Mouse (Mus musculus): ENCODE measurements around the gene 1810055G02Rik. TPM values are rescaled to one million over a fixed set of nuclear protein-coding genes. Genes with fewer than 3 reads are reported as not detected.

The 1810055G02Rik gene
- total RNA-seq, 2 experiments from 2014 or later, result 17.5 to 18.3 TPM

- no peak for DNase-seq
Observed at GRCm38 (mm10) chr19:3695471-3695870, 12.6 kb upstream of the 1810055G02Rik start.

- DNase-seq, result no peak
Observed at GRCm38 (mm10) chr19:3695976-3696375, 12.1 kb upstream of the 1810055G02Rik start.

GRCm38 (mm10) chr19:3698035-3698434, 10.1 kb upstream of the 1810055G02Rik start:
- DNase-seq, result no peak

DNA sequence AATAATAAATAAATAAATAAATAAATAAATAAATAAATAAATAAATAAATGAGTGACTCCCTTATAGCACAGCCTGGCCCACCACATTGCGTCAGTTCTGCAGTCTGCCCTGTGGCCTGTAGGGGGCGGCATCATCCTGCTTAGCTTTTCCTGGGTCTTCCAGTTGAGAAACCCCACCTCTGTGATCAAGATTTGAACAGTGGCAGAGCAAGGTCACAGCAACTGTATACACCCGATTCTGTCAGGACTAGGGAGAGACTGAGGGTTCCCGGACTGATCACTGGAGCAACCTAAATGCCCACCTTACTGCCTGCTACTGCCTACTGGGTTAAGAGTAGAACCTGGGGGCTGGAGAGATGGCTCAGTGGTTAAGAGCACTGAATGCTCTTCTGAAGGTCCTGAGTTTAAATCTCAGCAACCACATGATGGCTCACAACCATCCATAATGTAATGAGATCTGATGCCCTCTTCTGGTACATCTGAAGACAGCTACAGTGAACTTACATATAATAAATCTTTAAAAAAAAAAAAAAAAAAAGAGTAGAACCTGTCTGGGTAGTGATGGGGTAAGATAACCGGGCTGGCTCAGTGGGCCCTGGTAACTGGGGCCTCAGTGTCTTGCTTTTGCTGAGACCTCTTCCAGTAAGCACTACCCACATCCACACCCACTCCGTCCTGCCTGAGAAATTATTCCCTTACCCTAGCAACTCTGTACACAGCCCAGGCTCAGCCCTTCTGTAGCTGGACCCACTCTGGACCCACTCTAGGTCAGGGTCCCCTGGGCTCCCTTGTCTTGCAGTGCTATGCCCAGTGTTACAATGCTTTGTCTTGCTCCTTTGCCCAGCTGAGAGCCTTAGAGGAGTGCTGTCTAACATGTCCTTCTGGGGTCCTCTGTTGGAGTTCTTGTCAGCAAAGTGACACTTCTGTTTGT, 8.3 kb upstream of the 1810055G02Rik start:
- DNase-seq, result peak; percentile 87

GRCm38 (mm10) chr19:3702460-3702859, 5.6 kb upstream of the 1810055G02Rik start:
- DNase-seq, result no peak

GRCm38 (mm10) chr19:3706258-3706657, 1.8 kb upstream of the 1810055G02Rik start:
- no peak for DNase-seq

DNA sequence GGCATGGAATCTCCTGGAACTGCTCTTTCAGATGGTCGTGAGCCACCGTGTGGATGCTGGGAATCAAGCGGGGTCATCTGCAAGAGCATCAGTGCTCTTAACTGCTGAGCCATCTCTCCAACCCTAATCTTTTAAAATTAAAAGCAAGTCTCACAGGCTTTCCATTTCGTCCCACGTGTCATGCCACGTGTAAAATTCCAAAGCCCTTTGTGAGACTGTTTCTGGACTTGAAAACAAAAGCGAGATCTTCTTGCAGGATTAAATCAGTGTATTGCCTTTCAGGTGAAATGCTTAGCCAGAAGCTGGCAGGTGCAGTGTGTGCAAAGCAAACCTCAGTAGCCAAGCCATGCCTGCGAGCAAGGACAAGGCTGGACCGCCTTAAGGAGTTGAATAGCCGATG, 540 bp upstream of the 1810055G02Rik start:
- DNase-seq, result no peak

DNA sequence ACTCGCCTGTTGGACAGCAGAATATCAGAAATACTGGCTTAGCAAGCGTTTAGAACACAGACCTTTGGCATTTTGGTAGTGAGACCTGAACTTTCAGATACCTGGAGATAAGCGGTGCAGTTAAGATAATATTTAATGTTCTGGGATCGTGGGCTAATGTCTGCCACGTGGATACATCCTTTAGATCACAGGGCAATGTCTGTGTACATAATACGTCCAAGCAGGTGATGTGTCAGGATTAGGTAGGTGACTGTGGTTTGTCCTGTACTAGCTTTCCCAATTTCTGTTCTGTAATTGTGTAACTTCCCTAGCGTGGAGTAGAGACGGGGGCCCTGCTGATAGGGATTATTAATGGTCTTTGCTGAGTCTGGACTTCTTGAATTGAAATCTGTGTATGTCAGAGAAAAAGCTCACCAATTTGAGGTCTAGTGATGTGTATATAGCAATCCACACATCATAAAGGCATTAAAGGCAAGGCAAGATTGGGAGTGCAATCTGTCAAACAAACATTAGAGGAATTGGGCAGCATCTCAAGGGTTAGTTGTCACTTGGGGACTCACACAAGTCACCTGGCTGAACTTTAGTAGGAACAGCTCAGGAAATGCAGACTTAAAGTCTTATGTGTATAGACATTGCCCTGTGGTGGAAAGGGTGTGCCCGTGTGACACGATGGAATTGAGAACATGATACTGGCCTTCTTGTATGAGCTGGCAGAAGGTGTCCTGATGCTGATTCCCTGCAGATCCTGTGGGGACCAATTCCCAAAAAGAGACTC, 1.1 kb downstream of the 1810055G02Rik start:
- no peak for DNase-seq

DNA sequence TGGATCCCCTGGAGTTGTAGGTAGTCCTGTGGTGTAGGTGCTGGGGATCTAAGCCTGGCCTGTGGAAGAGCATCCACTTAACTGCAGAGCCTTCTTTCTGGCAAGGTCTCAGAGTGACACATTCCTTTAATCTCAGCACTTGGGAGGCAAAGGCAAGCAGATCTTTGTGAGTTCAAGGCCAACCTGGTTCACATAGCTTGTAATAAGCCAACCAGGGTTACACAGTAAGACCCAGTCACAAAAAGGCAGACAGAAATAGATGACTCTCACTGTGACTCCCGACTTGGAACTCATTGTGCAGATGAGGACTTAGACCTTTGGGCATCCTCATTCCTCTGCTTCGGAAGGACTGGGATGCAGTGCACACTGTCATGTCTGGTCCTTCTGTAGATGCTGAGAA, 2.3 kb downstream of the 1810055G02Rik start:
- DNase-seq, result no peak

GRCm38 (mm10) chr19:3714381-3714780, 6.3 kb downstream of the 1810055G02Rik start:
- no peak for DNase-seq

DNA sequence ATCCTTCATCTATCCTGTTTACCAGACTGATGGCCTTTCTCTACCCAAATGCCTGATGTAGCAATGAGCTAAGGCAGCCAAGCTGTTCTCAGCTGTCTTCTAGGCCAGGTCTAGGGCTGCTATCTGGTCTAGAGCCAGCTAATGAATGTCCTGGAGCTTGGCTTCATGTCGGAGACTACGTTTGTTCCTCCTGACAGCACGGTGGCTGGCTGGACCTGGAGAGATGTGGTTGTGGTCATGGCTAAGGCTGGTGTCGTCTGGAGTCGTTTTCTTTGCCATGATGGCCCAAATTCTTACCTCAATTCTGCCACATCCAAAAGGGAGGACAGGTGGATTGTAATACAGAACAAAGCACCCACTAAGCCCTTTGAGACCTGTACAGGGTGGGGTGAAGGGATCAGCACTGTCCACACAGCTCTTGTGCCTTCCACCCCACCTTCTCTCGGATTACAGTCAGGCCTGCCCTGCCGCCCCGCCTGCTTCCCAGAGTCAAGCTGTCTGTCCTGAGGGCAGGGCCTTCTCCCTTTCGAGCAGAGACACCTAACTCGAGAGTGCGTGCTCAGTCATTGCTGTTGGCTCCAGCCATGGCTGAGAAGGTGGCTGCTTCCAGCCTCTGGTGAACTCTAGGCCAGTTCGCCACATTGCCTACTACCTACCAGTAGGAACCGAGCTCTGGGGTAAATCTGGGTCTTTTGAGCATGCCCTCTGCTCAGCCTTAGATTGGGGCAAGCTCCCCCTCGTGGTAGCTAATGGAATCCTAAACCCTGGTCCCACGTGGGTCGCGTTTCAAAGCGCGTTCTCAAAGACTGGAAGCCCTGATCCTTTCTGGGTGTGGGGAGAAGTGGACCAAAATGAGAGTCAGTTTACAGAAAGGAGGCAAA, 10.6 kb downstream of the 1810055G02Rik start:
- peak; percentile 80 for DNase-seq

GRCm38 (mm10) chr19:3719362-3719891, 11.3 kb downstream of the 1810055G02Rik start:
- DNase-seq, result peak; percentile 74

DNA sequence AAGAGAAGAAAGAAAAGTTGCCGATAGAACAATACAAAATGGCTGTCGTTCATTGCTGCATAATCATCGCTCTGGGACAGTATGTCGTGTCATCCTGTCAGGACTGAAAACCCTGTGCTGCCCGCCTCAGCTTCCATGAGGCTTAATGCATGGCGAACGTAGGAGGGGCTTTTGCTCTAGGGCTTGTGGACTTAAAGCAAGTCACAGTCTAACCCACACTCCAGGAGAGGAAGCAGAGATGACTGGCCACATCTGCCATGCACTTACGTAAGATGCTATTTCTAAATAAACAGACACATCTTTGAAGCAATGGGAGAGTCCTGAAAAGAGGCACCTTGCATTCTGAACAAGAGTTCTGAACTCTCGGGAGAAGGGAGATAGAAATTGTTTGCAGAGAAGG, 15.1 kb downstream of the 1810055G02Rik start:
- no peak for DNase-seq

DNA sequence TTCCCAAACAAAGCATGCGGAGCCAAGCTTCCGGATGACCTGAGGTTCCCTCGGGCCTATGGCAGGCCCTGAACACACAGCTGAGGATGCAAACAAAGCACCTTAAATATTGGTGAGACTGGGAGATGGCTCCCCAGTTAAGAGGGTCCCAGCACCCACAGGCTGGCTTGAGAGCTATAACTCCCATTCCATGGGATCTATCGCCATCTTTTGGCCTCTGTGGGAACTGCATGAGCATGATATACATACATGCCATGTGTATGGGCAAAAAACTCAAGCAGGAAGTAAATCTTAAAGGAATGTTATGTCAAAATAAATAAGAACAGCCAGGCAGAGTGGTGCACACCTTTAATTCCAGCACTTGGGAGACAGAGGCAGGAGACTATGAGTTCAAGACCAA, 15.8 kb downstream of the 1810055G02Rik start:
- DNase-seq, result peak; percentile 52

DNA sequence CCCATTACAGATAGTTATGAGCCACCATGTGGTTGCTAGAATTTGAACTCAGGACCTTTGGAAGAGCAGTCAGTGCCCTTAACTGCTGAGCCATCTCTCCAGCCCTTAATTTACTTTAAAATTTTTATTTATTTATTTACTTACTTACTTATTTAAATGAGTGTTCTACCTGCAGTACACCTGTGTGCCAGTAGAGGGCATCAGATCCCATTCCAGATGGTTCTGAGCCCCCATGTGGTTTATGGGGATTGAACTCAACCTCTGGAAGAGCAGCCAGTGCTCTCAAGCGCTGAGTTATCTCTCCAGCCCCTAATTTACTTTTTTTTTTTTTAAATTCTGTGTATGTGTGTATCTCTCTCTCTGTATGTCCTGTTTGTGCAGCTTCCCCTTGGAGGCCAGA, 16.7 kb downstream of the 1810055G02Rik start:
- peak; percentile 83 for DNase-seq

- no peak for DNase-seq
Observed at GRCm38 (mm10) chr19:3728901-3729300, 20.8 kb downstream of the 1810055G02Rik start.

- DNase-seq, result no peak
Observed at GRCm38 (mm10) chr19:3730781-3731646, 22.9 kb downstream of the 1810055G02Rik start.

- no peak for DNase-seq
Observed at GRCm38 (mm10) chr19:3736001-3736400, 27.9 kb downstream of the 1810055G02Rik start.

DNA sequence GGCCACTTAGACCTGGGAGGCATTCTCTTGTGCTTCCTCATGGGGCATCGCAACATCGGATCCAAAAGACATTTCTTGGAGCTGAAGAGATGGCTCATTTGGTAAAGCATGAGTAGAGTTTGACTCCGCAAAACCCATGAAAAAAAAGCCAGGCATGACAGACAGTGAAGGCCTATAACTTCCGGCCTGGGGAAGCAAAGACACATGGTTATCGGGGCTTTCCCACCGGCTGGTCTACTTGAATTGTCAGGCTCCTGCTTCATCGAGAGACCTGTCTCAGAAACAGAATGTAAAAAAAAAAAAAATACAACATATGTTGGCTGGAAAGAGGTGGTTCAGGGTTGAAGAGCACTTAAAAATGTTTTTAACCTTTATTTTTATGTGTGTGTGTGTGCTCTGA, 31.6 kb downstream of the 1810055G02Rik start:
- DNase-seq, result no peak

- DNase-seq, result no peak
Observed at GRCm38 (mm10) chr19:3742716-3743115, 34.6 kb downstream of the 1810055G02Rik start.

DNA sequence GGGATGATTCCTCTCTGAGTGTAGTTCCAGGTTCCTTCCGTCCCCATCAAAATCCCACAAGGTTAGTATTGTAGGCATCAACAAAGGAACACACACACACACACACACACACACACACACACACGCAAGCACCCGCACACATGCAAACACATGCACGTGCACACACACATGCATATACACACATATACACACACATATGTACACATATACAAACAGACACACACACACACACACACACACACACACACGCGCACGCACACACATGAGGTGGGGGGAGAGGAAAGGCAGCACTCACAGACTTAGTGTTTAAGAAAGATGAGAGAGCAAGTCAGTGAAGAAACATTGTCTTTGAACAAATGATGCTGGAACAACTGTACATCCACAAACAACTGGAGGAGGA, 35.3 kb downstream of the 1810055G02Rik start:
- no peak for DNase-seq

Data from heart, postnatal 4 days (tissue).